In the genomic region with DNA sequence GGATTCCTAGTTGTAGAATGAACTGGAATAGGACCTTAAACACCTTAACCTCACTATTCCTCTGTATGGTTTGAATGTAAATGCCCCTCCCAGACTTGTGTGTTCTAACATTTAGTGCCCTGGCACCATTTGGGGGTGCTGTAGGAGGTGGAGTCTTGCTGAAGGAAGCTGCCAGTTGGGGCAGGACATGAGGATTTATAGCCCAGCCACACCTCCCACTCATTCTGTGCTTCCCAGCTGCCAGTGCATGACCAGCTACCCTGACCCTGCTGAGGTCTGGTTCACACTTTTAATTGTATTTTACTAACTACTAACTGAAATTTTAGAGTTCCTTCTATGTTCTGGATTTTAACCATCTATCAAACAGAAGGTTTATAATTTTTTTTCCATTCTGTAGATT, we compare ENCODE assay signal across 24 mouse cellular contexts. TPM values are rescaled to one million over a fixed set of nuclear protein-coding genes. Genes with fewer than 3 reads are reported as not detected.
DNase-seq lines count a peak whose midpoint lies in the region; ATAC-seq and TF ChIP-seq lines count a peak whose summit lies in the region.
"Had no signal": no experiment of that assay in that cellular context is flagged by ENCODE, and none has a peak within 500 bp of the region (broad histone marks: within the 10 kb centered on the region; RNA-seq: fewer than 3 reads in every experiment).

No protein-coding gene starts in this region.

- H3K36me3 ChIP-seq in heart, adult 2 months (ENCODE audit: control insufficient read depth, insufficient read depth, low read length), result no peaks in the 10 kb centered on the region
- H3K36me3 ChIP-seq in kidney, embryonic 15.5 days, result peaks cover 6% of the 10 kb centered on the region
- no peaks in the 10 kb centered on the region for H3K36me3 ChIP-seq in kidney, adult 2 months (ENCODE audit: control insufficient read depth, insufficient read depth, low read length)
- peaks cover 12% of the 10 kb centered on the region; the same call in 1 of the 2 replicates for H3K36me3 ChIP-seq in kidney, postnatal 0 days (ENCODE audit: insufficient read depth, low read length)
- H3K36me3 ChIP-seq: embryonic facial prominence, embryonic 12.5 days had no signal

- peaks cover 1% of the 10 kb centered on the region; the same call in 1 of the 2 replicates for H3K4me1 ChIP-seq in heart, adult 2 months (ENCODE audit: control insufficient read depth, insufficient read depth, low read length)
- H3K4me1 ChIP-seq in kidney, embryonic 15.5 days, result no peaks in the 10 kb centered on the region
- H3K4me1 ChIP-seq in kidney, adult 2 months (ENCODE audit: control insufficient read depth, insufficient read depth, low read length), result no peaks in the 10 kb centered on the region
- H3K4me1 ChIP-seq in kidney, postnatal 0 days (replicated peaks; ENCODE audit: insufficient read depth, low read length), result no peaks in the 10 kb centered on the region
- H3K4me1 ChIP-seq: embryonic facial prominence, embryonic 10.5 days; embryonic facial prominence, embryonic 12.5 days; forebrain, embryonic 13.5 days; forebrain, embryonic 15.5 days had no signal

- ATAC-seq in kidney, embryonic 15.5 days (replicated peaks; ENCODE audit: low FRiP score), result peak; percentile 91
- ATAC-seq in kidney, postnatal 0 days (replicated peaks; ENCODE audit: low FRiP score, low read depth), result no peak
- ATAC-seq: activated CD4-positive, CD25-positive, alpha-beta regulatory T cell, adult 4 months; CD4-positive, CD25-positive, alpha-beta regulatory T cell, adult 4 months; forebrain, embryonic 13.5 days; forebrain, embryonic 15.5 days; Patski had no signal

- H3K27me3 ChIP-seq in heart, adult 2 months (ENCODE audit: control insufficient read depth, insufficient read depth, low read length), result no peaks in the 10 kb centered on the region
- no peaks in the 10 kb centered on the region for H3K27me3 ChIP-seq in kidney, embryonic 15.5 days
- no peaks in the 10 kb centered on the region for H3K27me3 ChIP-seq in kidney, adult 2 months (replicated peaks; ENCODE audit: control insufficient read depth, insufficient read depth, low read length)
- H3K27me3 ChIP-seq in kidney, postnatal 0 days (ENCODE audit: insufficient read depth, low read length), result no peaks in the 10 kb centered on the region
- H3K27me3 ChIP-seq: CH12.LX; embryonic facial prominence, embryonic 12.5 days; forebrain, embryonic 13.5 days; forebrain, embryonic 15.5 days; Patski had no signal

- H3K27ac ChIP-seq in heart, adult 2 months, result no peak overlapping the region
- no peak overlapping the region for H3K27ac ChIP-seq in kidney, embryonic 15.5 days
- no peak overlapping the region for H3K27ac ChIP-seq in kidney, adult 2 months (ENCODE audit: insufficient read depth, low read depth, low read length)
- H3K27ac ChIP-seq in kidney, postnatal 0 days, result no peak overlapping the region
- H3K27ac ChIP-seq: embryonic facial prominence, embryonic 10.5 days; embryonic facial prominence, embryonic 12.5 days; forebrain, embryonic 13.5 days; forebrain, embryonic 15.5 days had no signal

- no peaks in the 10 kb centered on the region for H3K79me2 ChIP-seq in heart, adult 2 months (replicated peaks; ENCODE audit: control insufficient read depth, insufficient read depth, low read length)

- H3K9ac ChIP-seq in heart, adult 2 months (ENCODE audit: low read depth, low read length), result no peak overlapping the region
- no peak overlapping the region for H3K9ac ChIP-seq in kidney, embryonic 15.5 days
- H3K9ac ChIP-seq in kidney, postnatal 0 days (ENCODE audit: low read depth, low read length), result no peak overlapping the region
- H3K9ac ChIP-seq: embryonic facial prominence, embryonic 12.5 days; forebrain, embryonic 13.5 days; forebrain, embryonic 15.5 days had no signal

- peak; percentile 27 for DNase-seq in heart, adult 11 months
- no peak for DNase-seq in heart, adult 2 months
- no peak for DNase-seq in kidney, adult 2 months
- DNase-seq in kidney, postnatal 0 days (ENCODE audit: low spot score), result peak; percentile 22
- DNase-seq in kidney, adult 11 months, result no peak
- DNase-seq: adrenal gland, adult 8-10 months; adrenal gland, postnatal 14 days; adrenal gland, postnatal 36 days; B cell, adult 2 months; cerebellum, adult 11-12 months; cerebellum, adult 2 months; cerebellum, adult 9-10 months; cerebellum, postnatal 10 days; cerebellum, postnatal 25 days had no signal

- TF ChIP-seq EP300 in heart, adult 2 months (IDR thresholded peaks at IDR 0.05; ENCODE audit: insufficient read depth, low read depth, low read length), result no peak

- no peak overlapping the region for H3K4me3 ChIP-seq in heart, adult 2 months
- H3K4me3 ChIP-seq in kidney, embryonic 15.5 days (replicated peaks), result no peak overlapping the region
- no peak overlapping the region for H3K4me3 ChIP-seq in kidney, adult 2 months (ENCODE audit: insufficient read depth, low read depth, low read length)
- H3K4me3 ChIP-seq in kidney, postnatal 0 days (replicated peaks; ENCODE audit: low read depth, low read length), result no peak overlapping the region
- H3K4me3 ChIP-seq: embryonic facial prominence, embryonic 10.5 days; embryonic facial prominence, embryonic 12.5 days; forebrain, embryonic 13.5 days; forebrain, embryonic 15.5 days had no signal

- no peak for TF ChIP-seq CTCF in heart, adult 2 months (IDR thresholded peaks at IDR 0.05)
- TF ChIP-seq CTCF in kidney, adult 2 months (conservative IDR thresholded peaks at IDR 0.05; ENCODE audit: insufficient read depth, insufficient read length, low read depth, low read length), result no peak
- no peak for TF ChIP-seq CTCF in kidney, postnatal 0 days (IDR thresholded peaks at IDR 0.05; ENCODE audit: low read depth)

- H3K4me2 ChIP-seq in kidney, embryonic 15.5 days, result no peak overlapping the region
- no peak overlapping the region for H3K4me2 ChIP-seq in kidney, postnatal 0 days (ENCODE audit: low read length)
- H3K4me2 ChIP-seq: embryonic facial prominence, embryonic 12.5 days; forebrain, embryonic 13.5 days; forebrain, embryonic 15.5 days had no signal

- no peaks in the 10 kb centered on the region for H3K9me3 ChIP-seq in kidney, embryonic 15.5 days (replicated peaks)
- H3K9me3 ChIP-seq in kidney, postnatal 0 days (replicated peaks; ENCODE audit: low read length), result no peaks in the 10 kb centered on the region
- H3K9me3 ChIP-seq: embryonic facial prominence, embryonic 10.5 days; embryonic facial prominence, embryonic 12.5 days; forebrain, embryonic 13.5 days; forebrain, embryonic 15.5 days; G1E had no signal

- no peak for TF ChIP-seq POLR2A in heart, adult 2 months (IDR thresholded peaks at IDR 0.05; ENCODE audit: insufficient read depth, low read depth, low read length)
- no peak for TF ChIP-seq POLR2A in kidney, adult 2 months (IDR thresholded peaks at IDR 0.05; ENCODE audit: low read depth, low read length)

- intact Hi-C loops in heart, adult 2 months (cut with DNase I), result no loop called here

RNA-seq across cellular contexts. Expression of a gene that starts 50.1 kb away (rescaled TPM):
- total RNA-seq in heart, adult 2 months (2021), result 10 to 100 TPM; 19.2 to 21.3 TPM
- 6.5 and 12.3 TPM in 2 replicates for polyA plus RNA-seq in heart, adult 2 months (2012; rRNA removed)
- polyA plus RNA-seq in kidney, embryonic 15.5 days (2015; fragmentation: Nextera tagmentation; extraction: Ambion mirVana), result 29.5 and 29.7 TPM in 2 replicates
- 6.4 and 8.0 TPM in 2 replicates for polyA plus RNA-seq in kidney, adult 2 months (2012; rRNA removed)
- 23.6 and 23.7 TPM in 2 replicates for polyA plus RNA-seq in kidney, postnatal 0 days (2015; fragmentation: Nextera tagmentation; extraction: Ambion mirVana)

Comparison
In these comparisons a context has a peak if more than half of its experiments do, and no peak if none do; other contexts are left out.
1. DNase-seq: peak in heart, adult 11 months (single experiment) and kidney, postnatal 0 days (single experiment); none in heart, adult 2 months (0 of 2), kidney, adult 2 months (single experiment) and kidney, adult 11 months (single experiment).